Mouse (Mus musculus): ENCODE measurements at regions not wholly inside any gene's neighbourhood (a gene's known extent, or its start where the extent isn't known, plus 50 kb on each side); places are given as distances from the start of the nearest gene placed in this dataset.

- TF ChIP-seq GATA1 (IDR thresholded peaks at IDR 0.05; ENCODE audit: borderline replicate concordance, low read length) (no peak), FLI1 (IDR thresholded peaks at IDR 0.05; ENCODE audit: low read length) (no peak)
These were observed 622.2 kb downstream of the Ets1 start for GRCm38 (mm10) chr9:33258241-33258640.
